Mouse (Mus musculus) heart, embryonic 13.5 days (tissue): ENCODE data around the gene Gpr12. TPM values are rescaled to one million over a fixed set of nuclear protein-coding genes. Genes with fewer than 3 reads are reported as not detected.

ENCODE experiments used
- polyA plus RNA-seq: library from polyadenylated mRNA; unstranded; fragments of >200 nt; fragmentation: Nextera tagmentation; extraction: Ambion mirVana; gene quantifications from 2 replicates; pipeline ENCODE4 v1.2.1, GENCODE M21; 2015

Gpr12 gene
- polyA plus RNA-seq, 1 experiment from 2014 or later = not detected

Other genes starting within 250 kb of the Gpr12 start
- gene Wasf3, start 200.3 kb downstream of the Gpr12 start, polyA plus RNA-seq = 0.32 and 0.37 TPM in 2 replicates
- gene Gm6408, start 103.3 kb downstream of the Gpr12 start, polyA plus RNA-seq = not detected in 2 replicates
- not detected in 2 replicates for gene Gm6370, start 93.9 kb downstream of the Gpr12 start, polyA plus RNA-seq
- gene 4930449I24Rik, start 82.8 kb downstream of the Gpr12 start, polyA plus RNA-seq = not detected in 2 replicates
- gene Gm3402, start 71.1 kb downstream of the Gpr12 start, polyA plus RNA-seq = not detected in 2 replicates
- gene Gm3404, start 59.4 kb downstream of the Gpr12 start, polyA plus RNA-seq = not detected in 2 replicates
- gene Gm3409, start 47.6 kb downstream of the Gpr12 start, polyA plus RNA-seq = not detected in 2 replicates
- not detected in 2 replicates for gene Gm3415, start 29.1 kb downstream of the Gpr12 start, polyA plus RNA-seq
- 11.0 and 11.1 TPM in 2 replicates for gene Usp12, start 209.8 kb upstream of the Gpr12 start, polyA plus RNA-seq
- 348 and 372 TPM in 2 replicates for gene Rpl21, start 247.7 kb upstream of the Gpr12 start, polyA plus RNA-seq